Mouse (Mus musculus) myocyte (in vitro differentiated cells): ENCODE results near the gene Nupr1.

Source experiments
- E2F4 ChIP-seq: IDR thresholded peaks from one replicate; pipeline ENCODE4 v1.6.1; 2011; ENCODE audit warnings: mild to moderate bottlenecking, control low read depth, moderate library complexity; ENCODE audit not compliant: insufficient read depth
- MAX ChIP-seq: IDR thresholded peaks from one replicate; pipeline ENCODE4 v1.6.1; 2011; ENCODE audit warnings: low read depth, mild to moderate bottlenecking, control low read depth
- MYOG ChIP-seq, 3 experiments: IDR thresholded peaks; one replicate each; pipeline ENCODE4 v1.6.1; 2011; ENCODE audit warnings: control low read depth in 2 of 3, low read depth in 2 of 3, mild to moderate bottlenecking in 2 of 3; ENCODE audit not compliant: insufficient read length in 2 of 3, control insufficient read depth in 1 of 3, insufficient read depth in 1 of 3
- POLR2A ChIP-seq: IDR thresholded peaks from one replicate; pipeline ENCODE4 v1.6.1; 2011; ENCODE audit warnings: low read depth, mild to moderate bottlenecking, control low read depth, moderate library complexity; ENCODE audit not compliant: insufficient read length
- POLR2AphosphoS2 ChIP-seq: IDR thresholded peaks from one replicate; pipeline ENCODE4 v1.6.1; 2011; ENCODE audit warnings: low read depth, control low read depth; ENCODE audit not compliant: insufficient read length
- SRF ChIP-seq: IDR thresholded peaks from one replicate; pipeline ENCODE4 v1.6.1; 2011; ENCODE audit warnings: low read depth; ENCODE audit not compliant: control insufficient read depth, insufficient read length
- TCF12 ChIP-seq: IDR thresholded peaks from one replicate; pipeline ENCODE4 v1.6.1; 2011; ENCODE audit warnings: mild to moderate bottlenecking, control low read depth; ENCODE audit not compliant: poor library complexity, insufficient read depth, severe bottlenecking
- TCF3 ChIP-seq: IDR thresholded peaks from one replicate; pipeline ENCODE4 v1.6.1; 2011; ENCODE audit warnings: low read depth, control low read depth; ENCODE audit not compliant: insufficient read length
- USF1 ChIP-seq: IDR thresholded peaks from one replicate; pipeline ENCODE4 v1.6.1; 2011; ENCODE audit warnings: low read depth, mild to moderate bottlenecking, control low read depth, moderate library complexity

GRCm38 (mm10) chr7:126607796-126608195 is 22.9 kb downstream of the Nupr1 start:
- TF ChIP-seq USF1 = no peak
- TF ChIP-seq POLR2A = no peak
- no peak for TF ChIP-seq MAX
- TF ChIP-seq TCF12 = no peak
- no peak for TF ChIP-seq POLR2AphosphoS2
- TF ChIP-seq E2F4 = no peak
- TF ChIP-seq SRF = no peak
- TF ChIP-seq TCF3 = no peak
- no peak for TF ChIP-seq MYOG (IDR thresholded peaks at IDR 0.05; ENCODE audit: control insufficient read depth in 1 of 3, insufficient read depth in 1 of 3, insufficient read length in 2 of 3, low read depth in 2 of 3)
